Mouse (Mus musculus) limb, embryonic 10.5 days (tissue): Measurements from ENCODE around the gene Ube2a. TPM values are rescaled to one million over a fixed set of nuclear protein-coding genes. Genes with fewer than 3 reads are reported as not detected.
"Not testable (repeated sequence)": the region's sequence is repeated elsewhere in the genome, so short reads cannot be mapped to it uniquely, and the experiment has no call there.

Experiments used
- DNase-seq: peaks from one replicate; pipeline ENCODE4 v3.0.0-alpha.2; 2017; ENCODE audit warnings: low spot score
- H3K27ac ChIP-seq: fragments of 300-500 bp; sonication (generic); 2 replicates; pipeline ENCODE4 v1.5.1; 2016; ENCODE audit warnings: mild to moderate bottlenecking
- H3K27me3 ChIP-seq: fragments of 300-500 bp; sonication (generic); 2 replicates; pipeline ENCODE4 v1.6.1; 2016; ENCODE audit warnings: low read depth, mild to moderate bottlenecking; ENCODE audit not compliant: poor library complexity, severe bottlenecking
- H3K36me3 ChIP-seq: fragments of 300-500 bp; sonication (generic); 2 replicates; pipeline ENCODE4 v1.6.1; 2016; ENCODE audit warnings: mild to moderate bottlenecking, moderate library complexity
- H3K4me1 ChIP-seq: fragments of 300-500 bp; sonication (generic); 2 replicates; pipeline ENCODE4 v1.6.1; 2016
- H3K4me3 ChIP-seq: fragments of 300-500 bp; sonication (generic); 2 replicates; pipeline ENCODE4 v1.5.1; 2016; ENCODE audit warnings: mild to moderate bottlenecking, moderate library complexity
- H3K9me3 ChIP-seq: fragments of 300-500 bp; sonication (generic); replicated peaks from 2 replicates; pipeline ENCODE4 v1.6.1; 2016; ENCODE audit warnings: mild to moderate bottlenecking
- WGBS: fragments of 180-500 bp; shearing (Covaris S2); methylation state at CpG from one replicate; pipeline ENCODE4 v1.1.7; 2016; 5-methylcytosine and 5-hydroxymethylcytosine counted together
- polyA plus RNA-seq: library from polyadenylated mRNA; unstranded; fragments of >200 nt; fragmentation: Nextera tagmentation; extraction: Ambion mirVana; gene quantifications from 2 replicates; pipeline ENCODE4 v1.2.1, GENCODE M21; 2016

Gene Ube2a
- polyA plus RNA-seq, 1 experiment from 2014 or later: 125 TPM

DNA sequence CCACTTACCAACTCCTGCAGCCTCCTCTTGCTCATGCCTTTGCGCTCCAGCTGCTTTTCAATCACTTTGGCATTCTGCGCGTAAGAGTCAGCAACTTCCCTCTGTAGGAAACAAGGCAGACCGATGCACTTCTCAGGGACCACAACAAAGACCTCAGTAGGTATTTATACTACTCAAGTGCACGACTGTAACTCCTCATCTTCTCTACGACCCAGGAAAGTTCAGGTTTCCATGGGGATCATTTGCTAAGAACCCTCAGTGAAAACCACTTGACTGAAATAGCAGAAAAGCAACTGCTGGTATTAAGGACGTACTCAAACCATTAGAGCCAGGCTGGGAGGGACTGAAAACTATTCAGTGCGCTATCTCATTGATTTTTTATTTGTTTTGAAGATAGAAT lies 21.1 kb upstream of the Ube2a start:
- Histone ChIP-seq H3K36me3 (peaks cover 28% of the 10 kb centered on the region), H3K4me3 (no peak overlapping the region), H3K27me3 (no peaks in the 10 kb centered on the region), H3K9me3 (no peaks in the 10 kb centered on the region), H3K4me1 (no peaks in the 10 kb centered on the region), H3K27ac (no peak overlapping the region)
- DNase-seq: no peak
- WGBS: 91% methylated on average over 8 of the region's 8 CpGs

DNA sequence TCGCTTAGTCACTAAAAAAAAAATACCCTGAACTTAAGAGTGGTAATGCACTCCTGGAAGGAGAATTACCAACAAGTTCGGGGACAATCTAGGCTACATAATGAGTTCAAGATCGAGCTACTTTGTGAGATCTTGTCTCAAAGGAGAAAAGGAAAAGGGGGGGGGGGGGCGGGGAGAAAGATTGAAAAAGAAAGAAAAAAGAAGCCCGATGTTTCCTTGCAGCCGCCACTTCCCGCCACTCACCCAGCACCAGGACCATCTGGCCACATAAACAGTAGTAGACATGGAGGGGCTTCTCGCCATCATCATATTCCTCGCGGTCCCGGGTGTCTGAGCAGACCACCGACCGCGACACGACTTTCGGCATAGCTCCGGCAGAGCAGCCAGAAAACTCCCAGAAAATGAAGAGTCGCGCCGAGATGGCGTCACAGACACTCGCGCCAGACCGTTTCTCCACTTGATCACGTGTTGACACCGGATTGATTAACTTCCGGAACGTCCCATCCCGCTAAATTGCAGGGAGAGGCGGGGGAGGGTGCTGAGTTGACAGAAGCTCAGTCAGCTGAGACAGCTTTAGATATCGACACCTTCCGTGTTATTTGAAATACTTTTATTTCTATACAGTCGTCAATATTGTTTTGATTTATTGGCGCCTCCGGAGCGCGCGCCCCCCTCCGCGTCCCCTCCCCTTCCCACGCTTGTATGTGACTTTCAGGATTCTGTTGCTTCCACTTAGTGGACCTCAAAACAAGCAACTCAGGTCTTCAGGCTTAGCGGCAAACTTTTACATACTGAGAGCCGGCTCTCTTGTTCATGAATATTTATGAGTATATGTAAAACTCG lies 9.7 kb upstream of the Ube2a start:
- peak overlapping the region; percentile 74 for H3K27ac ChIP-seq
- WGBS: 12% methylated on average over 43 of the region's 44 CpGs
- peak; percentile 83 for DNase-seq

DNA sequence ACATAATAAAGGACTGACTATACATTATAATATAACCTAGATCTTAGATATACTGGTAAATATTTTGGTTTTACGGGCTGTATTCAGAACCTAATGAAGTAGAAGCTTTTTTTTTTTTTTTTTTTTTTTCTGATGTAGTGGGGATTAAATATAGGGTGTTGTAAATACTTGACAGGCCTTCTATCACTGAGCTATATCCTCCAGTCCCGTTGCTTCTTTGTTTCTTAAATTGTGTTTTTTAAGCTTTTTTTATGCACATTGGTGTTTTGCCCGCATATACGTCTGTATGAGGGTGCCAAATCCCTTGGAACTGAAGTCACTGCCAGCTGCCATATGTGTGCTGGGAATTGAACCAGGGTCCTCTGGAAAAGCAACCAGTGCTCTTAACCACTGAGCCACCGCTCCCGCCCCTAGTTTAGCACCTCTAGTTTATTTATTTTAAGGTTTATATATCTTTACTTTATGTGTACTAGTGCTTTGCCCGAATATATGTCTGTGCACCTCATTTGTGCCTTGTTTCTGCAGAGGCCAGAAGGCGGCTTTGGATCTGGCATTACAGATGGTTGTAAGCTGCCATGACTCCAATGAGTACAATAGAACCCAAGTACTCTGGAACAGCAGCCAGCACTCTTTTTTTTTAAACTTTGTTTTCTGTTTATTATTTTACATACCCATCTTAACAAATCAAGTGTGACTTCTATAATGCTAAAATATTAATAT lies 8.9 kb upstream of the Ube2a start:
- Histone ChIP-seq H3K27me3 (no peaks in the 10 kb centered on the region), H3K4me3 (peak overlapping the region; percentile 55), H3K27ac (peak overlapping the region; percentile 74; the same call in 1 of the 2 replicates), H3K9me3 (no peaks in the 10 kb centered on the region), H3K36me3 (0 out of 2 replicates have a peak, but pooled peaks cover 2% of the 10 kb centered on the region), H3K4me1 (0 out of 2 replicates have a peak, but pooled peaks cover 7% of the 10 kb centered on the region)
- peak; percentile 26 for DNase-seq
- 56% methylated on average over 8 of the region's 8 CpGs for WGBS

More for the DNA sequence above, 9.7 kb upstream of the Ube2a start:
- H3K27me3 ChIP-seq: no peaks in the 10 kb centered on the region
- H3K4me1 ChIP-seq: 0 out of 2 replicates have a peak, but pooled peaks cover 7% of the 10 kb centered on the region
- H3K4me3 ChIP-seq: peak overlapping the region; percentile 55
- 0 out of 2 replicates have a peak, but pooled peaks cover 4% of the 10 kb centered on the region for H3K36me3 ChIP-seq
- no peaks in the 10 kb centered on the region for H3K9me3 ChIP-seq

DNA sequence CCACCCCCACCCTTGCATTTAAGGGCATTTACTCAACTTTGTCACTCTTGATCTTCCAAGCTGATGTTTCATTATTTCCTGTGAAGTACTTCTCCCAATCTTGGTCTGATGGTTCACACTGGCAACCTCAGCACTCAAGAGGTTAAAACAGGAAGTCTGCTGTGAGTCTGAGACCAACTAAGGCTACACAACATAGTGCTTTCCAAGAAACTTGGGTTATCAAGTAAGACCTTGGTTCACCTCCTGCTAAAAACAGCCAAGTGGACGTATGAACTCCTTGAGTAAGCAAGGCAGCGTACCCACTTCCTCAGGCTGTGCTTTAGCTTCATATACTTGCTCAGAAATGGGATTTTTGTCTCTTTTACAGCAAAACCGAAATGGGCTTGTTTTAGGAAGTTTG lies 3.3 kb upstream of the Ube2a start:
- DNase-seq: no peak
- WGBS: 76% methylated on average over 3 of the region's 3 CpGs
- Histone ChIP-seq H3K9me3 (no peaks in the 10 kb centered on the region), H3K36me3 (no peaks in the 10 kb centered on the region), H3K27me3 (peaks cover 13% of the 10 kb centered on the region), H3K27ac (no peak overlapping the region), H3K4me1 (peaks cover 1% of the 10 kb centered on the region), H3K4me3 (no peak overlapping the region)

DNA sequence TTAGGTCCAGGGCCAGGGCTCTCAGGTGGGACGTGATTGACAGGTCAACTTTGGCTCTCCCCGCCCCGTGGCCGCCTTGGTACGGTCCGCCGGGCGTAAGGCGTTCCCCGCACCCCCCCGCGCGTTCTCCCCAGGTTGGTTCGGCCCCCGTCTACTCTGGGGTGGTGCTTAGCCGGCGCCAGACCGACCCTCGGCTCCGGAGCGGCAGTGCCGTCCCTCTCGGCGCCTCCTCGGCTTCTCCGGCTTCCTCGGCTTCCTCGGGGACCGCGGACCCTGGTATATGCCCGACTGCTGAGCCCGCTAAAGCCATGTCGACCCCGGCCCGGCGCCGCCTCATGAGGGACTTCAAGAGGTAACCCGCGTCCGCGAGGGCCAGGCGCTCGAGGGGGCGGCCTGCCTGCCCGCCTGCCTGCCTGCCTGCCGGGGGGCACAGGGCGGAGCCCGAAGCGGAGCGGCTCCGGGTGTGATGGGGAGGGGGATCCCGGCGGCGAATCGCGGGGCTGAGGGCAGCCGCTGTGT lies 537 bp downstream of the Ube2a start:
- H3K27me3 ChIP-seq: peaks cover 13% of the 10 kb centered on the region
- 9% methylated on average over 53 of the region's 57 CpGs for WGBS

DNA sequence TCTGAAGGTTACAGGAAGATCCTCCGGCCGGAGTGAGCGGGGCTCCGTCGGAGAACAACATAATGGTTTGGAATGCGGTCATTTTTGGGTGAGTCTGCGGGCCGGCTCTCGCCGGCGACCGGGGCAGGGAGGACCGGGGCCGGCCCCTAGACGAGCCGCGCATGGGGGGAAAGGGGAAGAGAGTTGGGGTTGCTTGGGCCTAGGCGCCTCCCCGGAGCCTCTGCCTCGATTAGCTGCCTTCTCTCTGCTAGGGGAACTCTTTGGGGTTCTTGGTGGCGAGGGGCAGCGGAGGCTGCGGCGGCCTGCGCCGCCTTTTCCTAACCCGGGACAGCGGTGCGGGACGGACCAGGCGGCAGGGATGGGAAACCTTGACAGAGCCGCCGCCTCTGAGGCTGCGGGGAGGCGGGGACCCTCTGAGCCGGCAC lies 1.0 kb downstream of the Ube2a start:
- H3K27ac ChIP-seq: peak overlapping the region; percentile 88
- no peak for DNase-seq
- peaks cover 3% of the 10 kb centered on the region for H3K4me1 ChIP-seq
- WGBS: 16% methylated on average over 25 of the region's 36 CpGs
- H3K9me3 ChIP-seq: no peaks in the 10 kb centered on the region
- peaks cover 16% of the 10 kb centered on the region for H3K36me3 ChIP-seq
- peaks cover 13% of the 10 kb centered on the region for H3K27me3 ChIP-seq
- peak overlapping the region; percentile 72 for H3K4me3 ChIP-seq

More for the DNA sequence above, 537 bp downstream of the Ube2a start:
- DNase-seq: peak; percentile 89
- peak overlapping the region; percentile 72 for H3K4me3 ChIP-seq
- no peaks in the 10 kb centered on the region for H3K9me3 ChIP-seq
- peaks cover 3% of the 10 kb centered on the region for H3K4me1 ChIP-seq
- peak overlapping the region; percentile 88 for H3K27ac ChIP-seq
- peaks cover 14% of the 10 kb centered on the region for H3K36me3 ChIP-seq

DNA sequence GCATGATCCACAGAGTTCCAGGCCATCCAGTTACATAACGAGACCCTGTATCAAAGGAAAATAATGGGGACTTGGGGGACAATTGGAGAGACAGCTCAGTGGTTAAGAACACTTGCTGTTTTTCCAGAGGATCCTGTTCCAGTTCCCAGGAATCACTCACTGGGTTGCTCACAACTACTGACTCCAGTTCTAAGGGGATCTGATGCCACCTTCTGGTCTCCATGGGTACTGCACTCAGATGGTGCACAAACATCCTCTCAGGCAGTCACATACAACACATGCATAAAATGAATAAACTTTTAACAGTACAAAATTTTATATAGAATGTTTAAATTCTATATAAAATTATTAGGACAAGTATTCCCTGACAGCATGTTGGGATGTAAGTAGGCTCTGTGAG lies 11.0 kb downstream of the Ube2a start:
- no peaks in the 10 kb centered on the region for H3K9me3 ChIP-seq
- no peaks in the 10 kb centered on the region for H3K27me3 ChIP-seq
- DNase-seq: no peak
- no peak overlapping the region for H3K4me3 ChIP-seq
- peaks cover 42% of the 10 kb centered on the region for H3K36me3 ChIP-seq
- H3K4me1 ChIP-seq: no peaks in the 10 kb centered on the region
- H3K27ac ChIP-seq: no peak overlapping the region
- 93% methylated on average over 1 of the region's 1 CpGs for WGBS

DNA sequence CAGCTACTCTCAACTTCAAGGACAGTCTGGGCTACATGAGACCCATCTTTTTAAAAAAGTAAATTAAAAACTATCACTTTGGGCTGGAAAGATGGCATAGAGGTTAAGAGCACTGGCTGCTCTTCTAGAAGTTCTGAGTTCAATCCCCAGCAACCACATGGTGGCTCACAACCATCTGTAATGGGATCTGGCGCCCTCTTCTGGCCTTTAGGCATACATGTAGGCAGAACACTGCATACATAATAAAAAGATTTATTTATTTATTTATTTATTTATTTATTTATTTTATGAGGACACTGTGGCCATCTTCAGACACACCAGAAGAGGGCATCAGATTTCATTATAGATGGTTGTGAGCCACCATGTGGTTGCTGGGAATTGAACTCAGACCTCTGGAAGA lies 25.2 kb downstream of the Ube2a start:
- WGBS: 50% methylated on average over 1 of the region's 1 CpGs
- H3K4me1 ChIP-seq, H3K27me3 ChIP-seq, H3K27ac ChIP-seq, DNase-seq, H3K9me3 ChIP-seq, H3K36me3 ChIP-seq, H3K4me3 ChIP-seq: not testable (repeated sequence)

DNA sequence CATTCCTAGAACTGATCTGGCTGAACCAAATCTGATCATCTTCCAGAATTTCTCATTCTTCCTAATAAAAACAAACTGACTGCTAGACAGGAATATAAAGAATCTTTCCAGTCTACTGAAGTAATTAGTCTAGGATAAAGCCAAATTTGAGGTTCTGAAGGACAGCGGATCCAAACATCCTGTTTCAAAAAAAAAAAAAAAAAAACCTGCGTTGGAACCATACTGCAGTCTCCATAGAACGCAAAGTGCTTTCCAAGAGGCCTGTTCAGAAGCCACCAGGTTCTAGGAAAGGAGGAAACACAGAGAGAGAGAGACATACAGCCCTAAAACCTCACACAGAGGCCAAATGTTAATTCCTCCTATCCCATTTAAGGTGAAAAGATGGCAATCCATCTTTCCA lies 28.0 kb downstream of the Ube2a start:
- WGBS: 57% methylated on average over 3 of the region's 3 CpGs
- Histone ChIP-seq H3K9me3 (no peaks in the 10 kb centered on the region), H3K4me3 (peak overlapping the region; percentile 70), H3K27ac (no peak overlapping the region), H3K4me1 (peaks cover 5% of the 10 kb centered on the region; the same call in 1 of the 2 replicates), H3K27me3 (no peaks in the 10 kb centered on the region), H3K36me3 (no peaks in the 10 kb centered on the region)
- no peak for DNase-seq

DNA sequence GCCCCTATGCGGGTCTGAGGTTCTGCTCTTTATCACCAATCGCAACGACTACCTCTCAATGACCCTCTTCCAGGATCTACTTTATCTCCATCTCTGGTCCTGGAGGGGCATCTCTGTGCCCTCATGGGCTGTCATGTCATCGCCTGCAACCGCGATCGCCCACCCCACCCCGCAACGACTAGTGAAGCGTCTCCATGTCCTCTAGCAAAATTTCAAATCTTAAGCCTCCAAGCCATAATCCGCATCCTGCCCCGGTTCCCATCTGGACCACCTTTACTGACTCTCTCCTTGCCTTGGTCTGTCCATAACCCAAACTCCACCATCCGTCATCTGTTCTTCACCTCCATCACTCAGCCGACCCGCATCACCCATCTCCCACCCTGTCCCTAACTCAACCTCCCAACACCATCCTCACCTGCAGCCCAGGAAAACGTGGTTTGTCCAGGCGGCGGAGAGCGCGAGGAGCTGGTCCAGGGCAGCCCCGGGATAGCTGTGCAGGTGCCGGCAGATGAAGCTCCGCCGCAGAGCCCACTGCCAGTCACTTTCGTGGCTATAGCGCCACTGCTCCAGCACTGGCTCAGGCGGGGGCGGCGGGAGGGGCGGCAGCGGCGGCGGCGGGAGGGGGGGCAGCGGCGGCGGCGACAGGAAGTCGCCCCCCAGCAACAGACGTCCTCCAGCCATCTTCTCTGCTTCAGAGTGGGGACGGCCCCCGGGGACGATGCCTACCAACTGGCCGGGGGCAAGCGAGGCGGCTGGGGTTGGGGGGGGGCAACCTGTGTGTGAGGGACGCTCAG lies 28.8 kb downstream of the Ube2a start, which contains the start of gene Nkrf:
Nkrf (minus strand) TSS at position 579 of the 794 bp plus-strand sequence.
- peak; percentile 42 for DNase-seq
- no peaks in the 10 kb centered on the region for H3K36me3 ChIP-seq
- 12% methylated on average over 47 of the region's 47 CpGs for WGBS
- peak within 1 kb of the TSS; percentile 70 for H3K4me3 ChIP-seq
- H3K27ac ChIP-seq: peak within 1 kb of the TSS; percentile 85
- peaks cover 5% of the 10 kb centered on the region; the same call in 1 of the 2 replicates for H3K4me1 ChIP-seq
- no peaks in the 10 kb centered on the region for H3K27me3 ChIP-seq
- no peaks in the 10 kb centered on the region for H3K9me3 ChIP-seq

DNA sequence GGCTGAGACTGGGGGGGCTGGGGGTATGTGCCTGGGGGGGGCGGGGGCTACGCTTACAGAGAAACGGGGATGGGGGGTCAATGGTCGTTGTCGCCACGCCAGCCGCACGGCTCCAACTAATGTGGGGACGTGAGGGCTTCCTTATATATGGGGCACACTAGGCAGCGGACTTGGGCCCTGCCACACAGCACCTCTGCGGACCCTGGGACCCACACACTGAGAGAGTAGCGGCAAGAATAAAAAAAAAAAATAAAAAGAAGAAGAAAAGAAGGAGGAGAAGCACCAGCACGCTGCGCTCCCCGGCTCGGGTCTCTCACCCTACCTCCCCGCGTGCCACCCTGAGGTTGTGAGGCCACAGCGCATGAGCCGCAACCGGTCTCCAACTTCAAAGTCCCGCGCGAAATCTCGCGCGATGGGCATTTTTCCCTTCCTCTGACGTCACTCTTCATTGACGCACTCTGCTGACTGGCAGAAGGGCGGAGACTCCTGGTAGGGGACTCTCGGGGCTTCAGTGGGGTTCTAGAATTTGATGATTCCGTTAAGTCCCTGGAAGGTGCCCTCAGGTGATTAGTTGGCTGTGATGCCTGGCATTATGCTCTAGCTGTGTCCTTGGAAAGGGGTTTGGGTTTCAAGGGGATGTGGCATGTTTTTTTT lies 29.5 kb downstream of the Ube2a start:
- peak; percentile 85 for DNase-seq
- Histone ChIP-seq H3K4me1 (peaks cover 5% of the 10 kb centered on the region; the same call in 1 of the 2 replicates), H3K36me3 (no peaks in the 10 kb centered on the region), H3K9me3 (no peaks in the 10 kb centered on the region), H3K27ac (peak overlapping the region; percentile 85), H3K4me3 (peak overlapping the region; percentile 70), H3K27me3 (no peaks in the 10 kb centered on the region)
- WGBS: 14% methylated on average over 26 of the region's 32 CpGs

DNA sequence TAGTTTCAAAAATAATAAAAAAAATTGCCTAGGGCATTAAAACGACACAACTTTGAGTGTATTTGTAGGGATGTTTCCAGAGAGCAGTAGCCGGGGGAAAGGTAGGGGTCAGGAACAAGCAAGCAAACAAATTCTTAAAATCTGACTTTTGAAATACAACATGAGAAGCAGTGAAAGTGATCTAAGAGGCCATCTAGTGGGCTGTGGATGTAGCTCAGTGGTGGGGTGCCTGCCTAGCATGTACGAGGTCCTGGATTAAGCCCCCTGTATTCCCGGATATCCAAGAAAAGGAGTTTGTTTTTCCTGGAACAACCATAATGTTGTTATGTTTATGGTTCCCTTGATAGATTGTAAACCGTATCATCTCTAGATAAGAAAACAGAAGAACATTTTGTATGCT lies 32.8 kb downstream of the Ube2a start:
- no peak overlapping the region for H3K4me3 ChIP-seq
- WGBS: 46% methylated on average over 5 of the region's 5 CpGs

More for the DNA sequence above, 32.8 kb downstream of the Ube2a start:
- no peak for DNase-seq
- Histone ChIP-seq H3K36me3 (no peaks in the 10 kb centered on the region), H3K27me3 (no peaks in the 10 kb centered on the region), H3K4me1 (peaks cover 5% of the 10 kb centered on the region; the same call in 1 of the 2 replicates), H3K27ac (no peak overlapping the region), H3K9me3 (no peaks in the 10 kb centered on the region)
